Mouse (Mus musculus) cerebellum, adult 9-10 months (tissue): ENCODE results near the gene Mxra8.

Source experiments
- DNase-seq: peaks from one replicate; pipeline ENCODE4 v3.0.0; 2022

Gene Mxra8

GRCm38 (mm10) chr4:155868614-155869298, 29.3 kb downstream of the Mxra8 start:
- no peak for DNase-seq

- DNase-seq = peak; percentile 96
These were observed 30.0 kb downstream of the Mxra8 start, which contains the start of the genes Cptp and Ints11 for GRCm38 (mm10) chr4:155869317-155870033. TSS of gene Cptp (minus strand) at chr4:155869440. TSS of gene Ints11 (plus strand) at chr4:155869546.

GRCm38 (mm10) chr4:155871404-155871803, 31.9 kb downstream of the Mxra8 start:
- no peak for DNase-seq

GRCm38 (mm10) chr4:155883587-155883986, 44.1 kb downstream of the Mxra8 start:
- no peak for DNase-seq

GRCm38 (mm10) chr4:155886330-155886729, 46.9 kb downstream of the Mxra8 start:
- no peak for DNase-seq

- no peak for DNase-seq
These were observed 48.2 kb downstream of the Mxra8 start for GRCm38 (mm10) chr4:155887674-155888073.

- no peak for DNase-seq
These were observed 48.7 kb downstream of the Mxra8 start for GRCm38 (mm10) chr4:155888181-155888580.

GRCm38 (mm10) chr4:155889316-155889715, 49.8 kb downstream of the Mxra8 start:
- DNase-seq = peak; percentile 33

- DNase-seq = peak; percentile 43
These were observed 51.6 kb downstream of the Mxra8 start for GRCm38 (mm10) chr4:155891011-155891471.

- peak; percentile 96 for DNase-seq
These were observed 52.1 kb downstream of the Mxra8 start, which contains the start of the genes Pusl1 and Acap3 for GRCm38 (mm10) chr4:155891551-155892001. TSS of gene Pusl1 (minus strand) at chr4:155891781. TSS of gene Acap3 (plus strand) at chr4:155891822.

- DNase-seq = peak; percentile 80
These were observed 52.5 kb downstream of the Mxra8 start for GRCm38 (mm10) chr4:155892017-155892416.

- DNase-seq = peak; percentile 67
These were observed 53.1 kb downstream of the Mxra8 start for GRCm38 (mm10) chr4:155892438-155893211.

- peak; percentile 43 for DNase-seq
These were observed 53.8 kb downstream of the Mxra8 start for GRCm38 (mm10) chr4:155893212-155893690.
